Mouse (Mus musculus) thymus, adult 2 months (tissue): ENCODE measurements around the gene Nmnat2. TPM values are rescaled to one million over a fixed set of nuclear protein-coding genes. Genes with fewer than 3 reads are reported as not detected.

Source experiments
- DNase-seq: peaks from one replicate; pipeline ENCODE4 v3.0.0; 2021
- H3K27ac ChIP-seq: fragments of 200-500 bp; 2 replicates; pipeline ENCODE4 v1.5.1; 2012; ENCODE audit warnings: low read length, control low read depth; ENCODE audit not compliant: control insufficient read depth, insufficient read depth
- H3K27me3 ChIP-seq: fragments of 200-500 bp; 2 replicates; pipeline ENCODE4 v1.6.1; 2012; ENCODE audit warnings: mild to moderate bottlenecking, low read length, moderate library complexity, mixed read lengths; ENCODE audit not compliant: control insufficient read depth, insufficient read depth
- H3K36me3 ChIP-seq: fragments of 200-500 bp; 2 replicates; pipeline ENCODE4 v1.6.1; 2012; ENCODE audit warnings: mild to moderate bottlenecking, low read length, moderate library complexity; ENCODE audit not compliant: control insufficient read depth, insufficient read depth
- H3K4me1 ChIP-seq: fragments of 200-500 bp; replicated peaks from 2 replicates; pipeline ENCODE4 v1.6.1; 2012; ENCODE audit warnings: low read length; ENCODE audit not compliant: control insufficient read depth, insufficient read depth
- H3K4me3 ChIP-seq: fragments of 200-500 bp; 2 replicates; pipeline ENCODE4 v1.5.1; 2012; ENCODE audit warnings: mild to moderate bottlenecking, low read length, control low read depth, moderate library complexity; ENCODE audit not compliant: control insufficient read depth, insufficient read depth
- CTCF ChIP-seq: fragments of 200-500 bp; IDR thresholded peaks from 2 replicates; pipeline ENCODE4 v1.5.1; 2012; ENCODE audit warnings: mild to moderate bottlenecking, control low read depth, low read length, moderate library complexity, borderline replicate concordance; ENCODE audit not compliant: control insufficient read depth, poor library complexity, insufficient read depth; ENCODE audit errors: extremely low read depth
- POLR2A ChIP-seq: fragments of 200-500 bp; IDR thresholded peaks from 2 replicates; pipeline ENCODE4 v1.6.1; 2012; ENCODE audit warnings: mild to moderate bottlenecking, low read length, control low read depth, moderate library complexity; ENCODE audit not compliant: control insufficient read depth, poor library complexity, insufficient read depth; ENCODE audit errors: extremely low read depth
- WGBS: fragments of 180-500 bp; shearing (Covaris S2); methylation state at CpG from one replicate; pipeline ENCODE4 v1.1.7; 2018; 5-methylcytosine and 5-hydroxymethylcytosine counted together
- polyA plus RNA-seq: library from polyadenylated mRNA; depleted of rRNA; stranded (reverse); fragments of >200 nt; gene quantifications from 2 replicates; pipeline ENCODE4 v1.2.3, GENCODE M21; 2012

Nmnat2 gene
- polyA plus RNA-seq, 1 experiment, result 1.1 TPM

DNA sequence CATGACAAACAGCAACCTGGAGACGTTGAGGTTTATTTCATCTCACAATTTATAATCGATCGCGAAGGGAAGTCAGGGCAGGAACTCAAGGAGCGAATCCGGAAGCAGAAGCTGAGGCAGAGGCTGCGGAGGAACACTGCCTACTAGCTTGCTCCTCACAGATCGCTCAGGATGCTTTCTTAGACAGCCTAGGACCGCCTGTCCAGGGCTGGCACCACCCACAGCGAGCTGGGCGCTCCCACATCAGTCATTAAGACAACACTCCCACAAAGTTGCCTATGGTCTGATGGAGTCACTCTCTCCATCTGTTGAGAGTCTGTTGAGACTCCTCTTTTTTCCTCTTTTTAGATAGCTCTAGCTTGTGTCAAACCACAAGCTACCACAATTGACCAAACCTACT is 20.8 kb upstream of the Nmnat2 start:
- Histone ChIP-seq H3K36me3 (no peaks in the 10 kb centered on the region), H3K27ac (no peak overlapping the region), H3K4me1 (no peaks in the 10 kb centered on the region), H3K4me3 (peak overlapping the region; percentile 23), H3K27me3 (no peaks in the 10 kb centered on the region)
- TF ChIP-seq POLR2A, result no peak
- TF ChIP-seq CTCF, result no peak
- no peak for DNase-seq
- WGBS, result 37% methylated on average over 11 of the region's 11 CpGs

DNA sequence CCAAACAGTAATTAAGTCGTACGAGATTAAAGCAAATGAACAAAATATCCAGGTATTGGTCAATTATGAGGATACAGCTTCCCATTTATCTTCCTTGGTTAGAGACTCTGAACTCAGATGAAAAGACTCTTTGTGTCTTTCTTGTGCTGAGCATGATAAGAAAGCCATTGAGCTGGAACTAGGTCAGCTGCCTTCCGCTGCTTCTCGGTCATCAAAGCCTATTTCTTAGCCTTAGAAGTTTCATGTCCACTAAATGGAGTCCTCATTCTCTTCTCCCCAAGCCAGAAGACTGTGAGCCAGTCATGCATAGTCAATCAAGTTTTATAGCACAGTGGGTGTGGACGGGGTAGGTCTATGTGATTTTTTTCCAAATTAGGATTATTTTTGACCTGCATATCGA is 19.3 kb upstream of the Nmnat2 start:
- 95% methylated on average over 6 of the region's 6 CpGs for WGBS
- H3K36me3 ChIP-seq, result no peaks in the 10 kb centered on the region

DNA sequence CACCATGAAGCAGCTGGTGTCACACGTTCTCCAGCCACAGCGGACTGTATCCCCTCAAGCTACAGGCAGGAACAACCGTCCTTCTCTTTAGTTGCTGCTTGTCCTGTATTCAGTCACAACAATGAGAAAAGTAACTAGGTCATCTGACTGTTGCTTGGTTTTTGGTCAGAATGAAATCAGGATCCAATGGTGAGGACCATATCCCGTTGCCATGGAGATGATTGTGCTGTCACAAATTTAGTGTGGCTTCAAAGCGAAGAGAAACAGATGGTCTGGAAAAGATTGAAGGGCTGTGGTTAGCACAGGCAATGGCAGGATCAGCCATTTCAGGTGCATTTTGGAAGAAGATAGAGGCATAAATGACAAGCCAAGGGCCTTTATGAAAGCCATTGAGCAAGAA is 18.4 kb upstream of the Nmnat2 start:
- no peak for DNase-seq
- TF ChIP-seq POLR2A (no peak), CTCF (no peak)
- 93% methylated on average over 5 of the region's 5 CpGs for WGBS

More for the DNA sequence above, 19.3 kb upstream of the Nmnat2 start:
- TF ChIP-seq POLR2A (no peak), CTCF (no peak)
- H3K4me1 ChIP-seq, result no peaks in the 10 kb centered on the region
- no peaks in the 10 kb centered on the region for H3K27me3 ChIP-seq
- H3K27ac ChIP-seq, result no peak overlapping the region
- no peak for DNase-seq
- no peak overlapping the region for H3K4me3 ChIP-seq

DNA sequence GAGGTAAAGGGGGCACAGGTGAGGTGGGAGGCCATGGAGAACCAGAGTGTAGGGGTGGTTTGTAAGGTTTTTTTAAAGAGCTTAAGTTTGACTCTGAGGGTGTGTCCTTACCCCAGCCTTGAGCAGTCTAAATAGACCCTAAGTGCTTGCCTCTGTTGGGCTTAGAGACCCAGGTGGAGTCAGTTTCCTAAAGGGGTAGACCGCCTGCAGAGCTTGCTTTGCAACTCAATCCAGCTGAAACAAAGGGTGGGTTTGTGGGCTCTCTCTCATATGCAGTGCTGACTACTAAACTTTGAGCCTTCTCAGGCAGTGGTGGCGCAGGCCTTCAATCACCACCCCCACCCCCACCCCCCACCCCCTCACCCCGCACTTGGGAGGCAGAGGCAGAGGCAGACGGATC is 11.8 kb upstream of the Nmnat2 start:
- H3K27me3 ChIP-seq, result no peaks in the 10 kb centered on the region
- 82% methylated on average over 4 of the region's 4 CpGs for WGBS
- TF ChIP-seq POLR2A (no peak), CTCF (no peak)

More for the DNA sequence above, 18.4 kb upstream of the Nmnat2 start:
- H3K27me3 ChIP-seq, result no peaks in the 10 kb centered on the region
- no peaks in the 10 kb centered on the region for H3K4me1 ChIP-seq
- no peaks in the 10 kb centered on the region for H3K36me3 ChIP-seq
- no peak overlapping the region for H3K4me3 ChIP-seq
- H3K27ac ChIP-seq, result no peak overlapping the region

DNA sequence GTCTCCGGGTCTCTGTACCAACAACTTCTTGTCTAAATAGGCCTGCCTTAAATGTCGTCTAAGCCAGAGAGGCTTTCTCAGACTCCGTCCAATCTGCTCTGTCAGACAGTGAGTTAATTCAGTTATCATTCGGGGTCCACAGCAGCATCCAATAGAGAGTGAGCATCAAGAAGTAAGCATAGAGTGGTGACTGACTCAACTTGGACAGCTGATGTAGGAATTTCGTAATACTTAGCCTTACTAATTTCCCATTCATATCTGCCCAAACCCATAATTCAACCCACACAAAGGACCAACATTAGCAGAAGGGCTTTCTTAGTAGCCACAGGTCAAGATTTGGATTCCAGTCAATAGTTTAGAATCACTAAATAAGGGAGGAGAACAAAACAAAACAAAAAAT is 626 bp upstream of the Nmnat2 start:
- H3K27me3 ChIP-seq, result peaks cover 3% of the 10 kb centered on the region; the same call in 1 of the 2 replicates
- 88% methylated on average over 5 of the region's 5 CpGs for WGBS

More for the DNA sequence above, 11.8 kb upstream of the Nmnat2 start:
- H3K4me3 ChIP-seq, result no peak overlapping the region
- H3K36me3 ChIP-seq, result no peaks in the 10 kb centered on the region
- DNase-seq, result no peak
- no peaks in the 10 kb centered on the region for H3K4me1 ChIP-seq
- H3K27ac ChIP-seq, result no peak overlapping the region

DNA sequence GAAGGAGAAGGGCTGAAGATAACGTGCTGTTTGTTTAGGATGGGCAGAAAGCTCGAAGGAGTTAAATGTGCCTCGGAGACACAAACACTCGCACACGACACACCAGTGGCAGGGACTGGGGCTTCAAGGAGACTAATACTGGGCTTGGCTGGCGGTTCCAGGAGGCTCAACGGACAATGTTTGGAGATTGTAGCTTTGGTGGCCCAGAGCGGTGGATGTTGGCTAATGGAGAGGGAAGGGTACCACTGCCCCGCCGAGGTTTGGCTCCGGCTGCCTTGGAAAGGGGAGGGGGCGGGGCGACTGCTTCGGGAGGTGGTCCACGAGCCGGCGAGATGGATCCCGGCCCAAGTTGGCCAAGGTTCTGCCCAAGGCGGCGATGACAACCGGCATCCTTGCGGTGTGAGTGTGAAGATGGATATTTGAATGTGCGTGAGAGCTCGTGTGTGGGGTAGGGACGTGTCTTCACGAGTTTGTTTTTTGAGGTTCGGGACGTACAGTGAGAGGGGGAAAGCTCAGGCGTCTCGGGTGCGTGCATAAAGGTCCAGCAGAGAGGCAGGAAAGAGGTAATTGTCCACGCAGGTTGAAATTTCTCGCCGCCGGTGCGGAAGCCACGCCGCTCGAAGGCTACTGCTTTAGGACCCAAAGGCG is 895 bp downstream of the Nmnat2 start:
- DNase-seq, result no peak
- peaks cover 3% of the 10 kb centered on the region; the same call in 1 of the 2 replicates for H3K27me3 ChIP-seq
- no peaks in the 10 kb centered on the region for H3K4me1 ChIP-seq
- no peak for TF ChIP-seq CTCF
- no peak for TF ChIP-seq POLR2A
- WGBS, result 10% methylated on average over 40 of the region's 40 CpGs
- no peak overlapping the region for H3K27ac ChIP-seq
- no peaks in the 10 kb centered on the region for H3K36me3 ChIP-seq
- H3K4me3 ChIP-seq, result no peak overlapping the region

More for the DNA sequence above, 626 bp upstream of the Nmnat2 start:
- H3K4me3 ChIP-seq, result no peak overlapping the region
- H3K4me1 ChIP-seq, result no peaks in the 10 kb centered on the region
- no peak for DNase-seq
- TF ChIP-seq CTCF, result no peak
- TF ChIP-seq POLR2A, result no peak
- H3K27ac ChIP-seq, result no peak overlapping the region
- H3K36me3 ChIP-seq, result no peaks in the 10 kb centered on the region

DNA sequence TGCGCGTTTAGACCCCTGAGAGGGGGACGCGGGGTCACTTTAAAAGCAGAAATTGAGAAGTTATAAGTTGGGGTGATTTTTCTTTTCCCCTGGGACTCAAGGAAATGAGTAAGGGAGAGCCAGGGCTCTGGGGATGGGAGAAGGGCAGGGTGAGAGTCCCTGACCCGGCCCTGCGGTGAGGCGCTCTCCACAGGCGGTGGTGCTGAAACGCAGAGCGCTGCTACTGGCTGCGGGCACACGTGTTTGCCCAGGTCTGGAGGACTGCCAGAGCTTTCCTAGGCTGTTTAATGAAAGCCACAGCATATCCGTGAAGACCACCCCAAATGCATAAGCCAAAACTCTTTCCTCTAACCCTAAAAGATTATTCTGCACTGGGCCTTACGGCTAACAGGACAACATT is 1.4 kb downstream of the Nmnat2 start:
- Histone ChIP-seq H3K27me3 (peaks cover 3% of the 10 kb centered on the region; the same call in 1 of the 2 replicates), H3K36me3 (no peaks in the 10 kb centered on the region), H3K4me1 (no peaks in the 10 kb centered on the region), H3K27ac (no peak overlapping the region), H3K4me3 (no peak overlapping the region)
- TF ChIP-seq POLR2A (no peak), CTCF (no peak)
- 10% methylated on average over 14 of the region's 14 CpGs for WGBS
- DNase-seq, result peak; percentile 20
